Mouse (Mus musculus): ENCODE measurements around the gene Pnpla8. TPM values are rescaled to one million over a fixed set of nuclear protein-coding genes. Genes with fewer than 3 reads are reported as not detected.
A peak's percentile ranks its signal among the peaks of the same experiment; 100 is the strongest.
"Not testable (repeated sequence)": the region's sequence is repeated elsewhere in the genome, so short reads cannot be mapped to it uniquely, and the experiment has no call there.

Gene Pnpla8
- total RNA-seq (2022): 100 to 1,000 TPM; 145 to 156 (median 152) TPM

DNA sequence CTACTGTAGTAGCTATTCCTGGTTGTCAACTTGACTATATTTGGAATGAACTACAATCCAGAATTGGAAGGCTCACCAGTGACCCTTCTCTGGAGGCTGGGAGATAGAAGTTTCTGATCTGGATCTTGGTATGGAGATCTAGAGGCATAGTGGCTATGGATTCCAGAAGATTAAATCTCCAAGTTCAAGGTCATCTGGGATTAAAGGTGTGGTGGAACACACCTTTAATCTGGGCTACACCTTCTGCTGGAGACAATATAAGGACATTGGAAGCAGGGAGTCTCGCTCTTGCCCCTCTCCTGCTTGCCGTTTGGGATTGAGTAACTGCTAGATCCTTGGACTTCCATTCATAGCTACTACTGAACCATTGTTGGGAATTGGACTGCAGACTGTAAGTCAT lies at the start of gene Pnpla8:
Gene Pnpla8, plus strand, starts transcription at position 301 of the 400 bp plus-strand sequence.
- DNase-seq (ENCODE audit: low spot score): not testable (repeated sequence)

DNA sequence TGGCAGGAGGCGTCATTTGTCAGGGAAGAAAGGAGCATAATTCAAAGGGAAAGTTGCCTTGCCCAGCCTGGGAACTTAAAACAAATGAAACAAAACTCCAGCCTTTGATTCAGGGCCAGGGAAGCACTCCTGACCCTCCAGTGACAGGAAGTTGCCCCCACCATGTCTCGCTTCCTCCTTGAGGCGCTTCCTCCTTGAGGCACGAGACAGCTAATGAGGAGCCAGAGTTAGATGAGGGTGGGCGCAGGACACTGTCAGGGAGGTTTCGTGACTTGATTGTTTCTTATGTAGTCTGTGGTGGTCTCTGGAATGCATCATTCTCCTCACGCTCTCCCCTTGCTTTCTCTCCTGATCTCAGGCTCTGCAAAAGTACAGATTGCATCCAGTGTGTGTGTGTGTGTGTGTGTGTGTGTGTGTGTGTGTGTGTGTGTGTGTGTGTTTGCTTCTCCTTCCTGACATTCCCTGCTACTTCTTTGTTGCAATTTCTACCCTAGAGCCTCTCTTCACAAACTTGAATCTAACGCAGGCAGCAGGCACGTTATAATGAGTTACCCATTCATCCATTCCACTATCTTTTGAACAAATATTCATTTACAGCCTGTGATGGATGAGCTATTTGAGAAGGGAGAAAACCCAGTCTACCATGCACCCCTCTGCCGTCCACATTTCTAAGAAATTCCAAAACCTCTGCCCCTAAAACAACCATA lies 44.7 kb upstream of the Pnpla8 start:
- DNase-seq (ENCODE audit: low spot score): peak; percentile 5

DNA sequence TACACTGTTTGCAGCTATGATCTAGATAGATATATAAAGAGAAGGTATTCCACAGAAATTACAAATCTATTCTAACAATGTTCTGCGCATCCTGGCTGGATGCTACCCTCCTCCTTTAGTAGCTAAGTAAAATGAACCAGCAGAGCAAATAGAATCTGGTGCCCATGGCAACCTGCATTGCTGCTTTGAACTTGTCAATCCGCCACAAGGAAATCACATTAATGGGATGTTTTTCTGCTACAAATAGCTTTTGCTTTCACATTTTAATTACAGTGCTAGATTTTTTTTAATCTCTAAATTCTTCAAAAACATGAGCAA lies 44.2 kb upstream of the Pnpla8 start:
- DNase-seq (ENCODE audit: low spot score): no peak

DNA sequence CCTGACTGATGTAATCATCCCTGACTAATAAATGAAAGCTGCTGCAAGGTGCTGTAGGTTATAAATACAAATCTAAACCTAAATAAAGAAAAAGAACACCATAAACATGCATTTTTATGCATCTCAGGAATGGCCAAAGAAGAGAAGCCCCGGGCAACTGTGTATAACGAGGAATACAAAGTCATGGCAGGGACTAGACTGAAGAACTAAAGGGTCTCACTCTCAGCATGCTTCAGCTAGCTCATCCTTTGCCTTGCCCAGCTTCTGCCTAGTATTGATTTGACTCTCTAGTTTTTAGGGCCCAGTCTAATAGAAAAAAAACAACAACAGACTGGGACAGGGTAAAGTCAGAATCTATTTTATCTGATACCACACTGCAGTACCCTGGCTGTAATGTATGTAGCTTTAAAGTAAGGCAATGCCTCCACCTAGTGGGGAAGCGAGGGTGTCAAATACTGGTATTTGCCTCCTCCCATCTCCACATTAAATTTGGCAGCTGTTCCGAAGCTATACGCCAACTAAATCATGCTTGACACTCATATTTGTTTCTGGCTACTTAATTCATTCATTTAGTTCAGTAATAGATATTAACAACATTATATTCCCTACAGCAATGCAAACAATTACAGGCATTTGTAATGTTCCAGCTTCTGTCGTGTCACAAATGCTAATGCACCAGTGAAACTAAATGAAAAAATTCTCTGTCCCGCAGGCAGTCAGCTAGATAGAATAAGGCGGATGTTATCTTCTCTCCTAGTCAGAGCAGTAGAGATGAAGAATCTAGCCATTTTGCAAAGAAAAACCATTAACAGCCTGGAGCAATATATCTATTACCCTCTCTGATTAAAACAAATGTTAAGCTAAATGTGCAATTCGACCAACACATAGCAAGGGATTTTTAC lies 39.8 kb upstream of the Pnpla8 start:
- no peak for DNase-seq (ENCODE audit: low spot score)

DNA sequence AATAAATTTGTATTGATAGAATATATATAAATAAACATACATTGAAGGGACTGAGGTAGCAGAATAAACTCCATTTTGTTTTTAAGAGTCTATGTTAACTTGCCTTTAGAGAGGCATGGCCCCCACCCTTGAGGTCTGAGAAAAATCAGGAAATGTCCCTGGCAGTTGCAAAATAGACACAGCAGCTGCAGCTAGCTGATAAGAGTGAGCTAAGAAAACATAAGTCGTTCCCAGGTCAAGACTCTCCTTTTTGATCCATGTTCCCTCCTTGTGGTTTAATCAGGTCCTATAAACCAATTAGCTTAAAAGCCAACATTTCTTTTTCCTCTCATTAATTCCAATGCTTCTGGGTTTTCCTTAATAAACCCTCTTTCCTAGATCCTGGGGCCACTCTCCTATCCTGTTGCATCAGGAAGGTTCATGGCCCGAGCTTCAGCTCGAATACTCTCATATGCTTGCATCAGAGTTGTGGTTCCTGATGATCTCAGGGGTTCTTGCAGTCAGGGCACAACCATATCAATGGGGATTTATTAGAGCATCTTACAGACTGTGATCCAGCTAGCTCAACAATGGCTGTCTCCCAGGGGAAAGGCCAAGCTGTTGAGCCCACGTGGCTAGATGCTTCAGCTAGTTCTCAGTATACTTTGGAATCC lies 23.2 kb upstream of the Pnpla8 start:
- no peak for DNase-seq (ENCODE audit: low spot score)

DNA sequence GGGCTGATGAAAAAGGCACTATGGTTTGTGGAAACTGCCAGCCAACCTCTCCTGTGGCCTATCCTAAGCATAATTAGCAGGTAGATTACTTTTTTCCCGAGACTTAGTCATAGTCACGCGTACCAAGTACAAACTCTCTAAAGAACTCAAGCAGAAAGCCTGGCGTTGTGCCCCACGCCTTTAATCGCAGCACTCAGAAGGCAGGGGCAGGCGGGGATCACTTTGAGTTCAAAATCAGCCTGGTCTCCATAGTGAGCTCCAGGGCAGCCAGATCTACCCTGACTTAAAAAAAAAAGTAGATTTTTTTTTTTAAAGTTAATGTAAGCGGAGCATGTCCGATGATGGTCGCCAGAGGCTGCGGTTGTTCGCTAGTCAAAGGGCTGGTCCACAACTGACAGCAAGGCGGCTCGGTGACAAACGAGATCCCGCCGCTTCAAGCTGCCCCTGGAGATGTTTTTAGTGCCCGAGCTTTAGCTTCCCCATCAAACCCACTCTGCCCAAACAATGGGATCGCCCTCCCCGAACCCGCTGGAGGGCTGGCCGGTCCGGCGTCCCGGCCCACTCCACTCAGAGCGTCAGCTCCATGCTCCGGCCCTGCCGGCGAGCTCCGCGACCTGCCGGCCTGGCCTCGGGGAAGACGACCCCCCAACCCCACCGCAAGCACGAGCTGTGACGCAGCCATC lies 11.9 kb upstream of the Pnpla8 start:
- peak; percentile 18 for DNase-seq (ENCODE audit: low spot score)

DNA sequence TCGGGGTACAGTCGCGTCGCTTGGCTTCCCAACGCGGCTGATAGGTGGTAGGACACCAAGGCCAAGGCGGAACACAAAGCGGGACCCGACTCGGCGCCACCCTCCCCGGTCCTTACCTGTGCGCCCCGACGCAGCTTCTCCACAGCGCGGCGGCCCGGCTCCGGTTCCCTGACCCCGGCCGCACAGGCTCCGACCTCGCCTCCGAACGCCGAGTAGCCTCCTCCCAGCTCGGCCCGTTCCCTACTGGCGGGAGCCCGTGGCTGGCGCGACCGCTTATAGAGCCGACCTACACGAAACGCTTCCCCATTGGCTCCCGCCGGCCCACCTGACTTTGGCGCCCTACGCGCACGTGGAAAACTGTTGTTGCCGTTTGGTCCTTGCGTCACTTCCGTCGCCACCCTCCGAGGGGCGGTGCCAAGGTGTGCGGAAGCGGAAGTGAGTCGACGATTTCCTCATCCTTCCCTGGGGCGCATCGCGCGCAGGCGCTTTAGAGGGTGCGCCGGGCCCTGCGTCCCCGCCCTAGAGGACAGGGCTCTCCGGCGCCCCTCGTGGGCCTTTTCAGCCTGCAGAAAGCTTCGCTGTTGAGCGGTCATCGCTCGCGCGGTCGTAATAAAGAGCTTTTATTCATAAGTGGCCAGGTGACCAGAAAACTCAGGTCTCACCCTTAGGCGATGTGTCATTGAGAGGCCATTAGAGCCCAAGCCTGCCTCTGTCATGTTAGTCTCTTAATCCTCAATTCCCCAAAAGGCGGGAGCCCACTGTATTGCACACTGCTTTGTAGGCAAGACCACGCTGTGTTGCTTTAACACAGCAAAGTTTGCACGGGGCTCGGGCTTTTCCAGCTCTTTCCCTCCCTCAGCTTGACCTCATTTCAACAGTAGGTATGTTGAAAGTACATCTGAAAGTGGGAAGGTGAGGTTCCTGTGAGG lies 11.1 kb upstream of the Pnpla8 start, which contains the start of gene Dnajb9:
Gene Dnajb9, minus strand, starts transcription at position 503 of the 929 bp plus-strand sequence.
- DNase-seq (ENCODE audit: low spot score): peak; percentile 100

DNA sequence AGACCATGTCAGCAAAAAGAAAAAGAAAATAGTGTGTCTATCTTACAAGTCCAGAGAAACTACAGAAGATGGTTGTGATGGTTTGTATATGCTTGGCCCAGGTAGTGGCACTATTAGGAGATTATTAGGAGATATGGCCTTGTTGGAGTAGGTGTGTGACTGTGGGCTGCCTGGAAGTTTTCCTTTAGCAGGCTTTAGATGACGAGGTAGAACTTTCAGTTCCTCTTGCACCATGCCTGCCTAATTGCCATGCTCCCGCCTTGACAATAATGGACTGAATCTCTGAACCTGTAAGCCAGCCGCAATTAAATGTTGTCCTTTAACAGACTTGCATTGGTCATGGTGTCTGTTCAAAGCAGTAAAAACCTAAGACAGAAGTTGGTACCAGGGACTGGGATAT lies 9.6 kb upstream of the Pnpla8 start:
- DNase-seq (ENCODE audit: low spot score): no peak

DNA sequence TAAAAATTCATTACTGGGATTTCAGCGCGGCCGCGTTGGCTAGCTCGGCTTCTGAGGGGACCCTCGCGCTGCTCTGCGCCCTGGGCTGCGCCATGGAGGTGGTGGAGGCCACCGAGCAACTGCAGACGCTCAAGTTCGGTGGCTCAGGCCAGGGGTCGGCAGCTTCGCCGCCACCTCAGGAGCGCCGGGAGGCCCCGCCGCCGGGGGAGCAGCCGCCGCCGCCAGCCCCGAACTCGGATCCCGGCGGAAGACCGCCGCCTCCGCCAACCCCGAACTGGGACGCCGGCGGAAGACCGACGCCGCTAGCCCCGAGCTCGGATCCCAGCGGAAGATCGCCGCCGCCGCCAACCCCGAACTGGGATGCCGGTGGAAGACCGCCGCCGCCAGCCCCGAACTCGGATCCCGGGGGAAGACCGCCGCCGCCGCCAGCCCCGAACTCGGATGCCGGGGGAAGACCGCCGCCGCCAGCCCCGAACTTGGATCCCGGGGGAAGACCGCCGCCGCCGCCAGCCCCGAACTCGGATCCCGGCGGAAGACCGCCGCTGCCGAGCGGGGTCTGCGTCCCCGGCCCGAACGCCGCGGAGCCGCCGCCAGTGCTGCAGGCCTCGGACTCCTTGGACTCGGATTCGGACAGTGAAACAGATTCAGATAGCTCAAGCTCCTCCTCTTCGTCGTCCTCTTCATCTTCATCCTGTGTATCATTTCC lies 634 bp downstream of the Pnpla8 start:
- DNase-seq (ENCODE audit: low spot score): peak; percentile 12

DNA sequence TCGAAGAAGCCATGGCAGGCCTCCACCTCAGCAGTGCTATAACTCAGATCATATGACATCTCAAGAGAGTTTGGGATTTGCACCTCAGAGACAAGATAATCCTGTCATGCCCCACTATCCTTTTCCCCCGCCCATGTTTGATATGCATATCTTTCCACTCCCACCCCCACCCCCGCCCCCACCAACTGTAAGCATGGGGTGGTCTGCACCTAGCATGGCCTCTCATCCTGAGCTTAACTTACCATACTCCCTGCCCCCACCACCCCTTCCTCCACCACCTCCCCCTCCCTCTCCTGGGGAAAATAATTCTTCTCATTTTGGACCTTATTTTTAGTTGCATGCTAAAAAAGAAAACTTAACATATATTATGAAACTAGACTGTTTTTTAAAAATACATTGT lies 1.9 kb downstream of the Pnpla8 start:
- no peak for DNase-seq (ENCODE audit: low spot score)

DNA sequence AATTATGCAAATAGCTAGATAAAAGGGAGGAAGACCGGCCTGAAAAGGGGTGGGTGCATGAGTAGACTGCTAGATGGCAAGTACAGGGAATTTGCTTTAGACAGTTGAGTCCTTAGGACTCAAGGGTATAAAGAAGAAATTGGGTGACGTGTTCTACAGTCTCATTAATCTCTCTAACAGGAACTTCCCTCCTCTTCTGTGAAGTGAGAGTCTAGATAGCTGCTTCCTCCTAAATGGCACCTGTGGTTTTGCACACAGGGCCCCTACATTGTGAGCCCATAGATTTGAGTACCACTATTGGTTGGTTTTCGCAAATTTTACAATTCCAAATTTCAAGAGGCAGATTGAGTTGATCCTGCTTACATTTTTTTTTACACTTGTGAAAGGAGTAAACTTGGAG lies 3.5 kb downstream of the Pnpla8 start:
- no peak for DNase-seq (ENCODE audit: low spot score)

DNA sequence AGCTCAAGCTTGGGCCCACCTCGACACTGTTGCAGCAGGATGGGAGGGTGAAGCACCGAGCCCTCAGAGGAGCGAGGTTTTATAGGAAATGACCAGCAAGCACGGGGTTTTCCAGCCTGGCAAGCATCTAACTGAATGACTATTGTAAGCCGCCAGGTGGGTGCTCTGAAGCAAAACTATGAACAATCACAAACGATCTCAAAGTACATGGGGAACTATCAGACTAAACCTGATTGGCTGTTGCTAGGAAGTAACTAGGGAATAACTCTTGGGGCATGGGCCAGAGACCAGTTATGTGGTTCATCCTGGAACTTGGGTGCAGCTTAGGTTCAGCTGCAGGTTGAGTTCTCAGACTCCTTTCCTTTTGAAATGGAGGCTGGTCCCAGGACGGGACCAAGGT lies 19.9 kb downstream of the Pnpla8 start:
- no peak for DNase-seq (ENCODE audit: low spot score)

DNA sequence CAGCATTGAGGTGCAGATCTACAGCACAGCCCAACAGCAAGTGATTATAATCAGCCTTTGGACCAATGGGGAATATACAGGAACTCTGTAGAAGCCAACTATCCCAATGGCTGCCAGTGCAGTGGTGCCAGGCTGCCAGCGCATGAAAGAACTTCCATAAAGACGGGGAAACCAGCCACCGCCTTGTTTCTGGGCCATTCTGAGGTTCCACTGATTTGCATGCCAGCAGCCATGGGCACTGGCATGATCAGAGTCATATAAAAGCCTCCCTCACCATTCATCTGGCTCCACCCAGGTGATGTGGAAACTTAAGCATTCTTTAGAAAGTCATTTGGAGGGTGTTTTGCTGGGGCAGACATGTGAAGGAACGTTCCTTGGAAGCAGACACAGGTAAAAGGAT lies 21.2 kb downstream of the Pnpla8 start:
- DNase-seq (ENCODE audit: low spot score): no peak

DNA sequence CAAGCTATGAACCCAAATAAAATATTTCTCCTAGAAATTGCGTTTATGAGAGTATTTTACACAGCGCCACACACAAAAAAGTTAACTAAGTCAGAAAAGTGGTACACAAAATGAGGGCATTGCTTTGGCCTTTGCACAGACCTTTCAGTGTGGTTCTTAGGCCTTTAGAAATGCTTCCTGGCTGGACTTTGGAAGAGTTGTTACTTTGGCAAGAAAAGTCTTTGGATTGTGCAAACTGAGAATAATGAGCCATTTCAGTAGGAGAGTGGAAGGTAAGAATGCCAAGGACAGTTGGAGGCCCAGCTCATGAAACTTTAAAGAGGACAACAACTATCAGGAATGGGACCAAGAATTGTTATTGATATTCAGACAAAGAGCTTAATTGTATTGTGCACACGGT lies 24.6 kb downstream of the Pnpla8 start:
- no peak for DNase-seq (ENCODE audit: low spot score)

DNA sequence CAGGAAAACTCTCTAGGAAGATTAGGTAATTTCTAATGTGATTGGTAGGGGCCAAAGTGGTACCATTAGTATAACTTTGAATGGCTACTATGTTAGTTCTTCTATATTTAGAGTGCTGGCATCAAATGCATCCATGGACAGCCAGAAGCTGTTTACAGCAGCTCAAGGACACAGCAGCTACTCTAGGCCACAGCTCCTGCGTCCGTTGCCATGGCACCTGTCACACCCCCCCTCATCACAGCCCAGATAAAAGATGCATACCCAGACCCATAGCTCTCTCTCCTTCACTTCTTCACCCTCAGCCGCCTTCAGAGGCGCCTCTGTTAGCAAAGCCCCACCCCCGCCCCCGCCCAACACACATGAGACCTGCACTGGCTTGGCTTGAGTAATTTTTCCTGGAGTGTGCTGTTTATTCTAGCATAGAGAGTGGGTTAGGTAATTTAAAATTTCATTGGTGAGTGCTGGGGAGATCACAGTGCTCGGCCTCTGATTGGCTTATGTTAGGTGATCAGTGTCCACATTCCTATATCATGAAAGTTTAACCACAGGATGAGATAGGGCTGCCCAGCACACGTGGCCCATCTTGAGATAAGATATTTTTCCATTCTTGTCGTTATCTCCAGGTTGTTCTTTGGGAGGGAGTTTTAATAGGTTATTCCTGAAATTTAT lies 27.3 kb downstream of the Pnpla8 start:
- DNase-seq (ENCODE audit: low spot score): no peak

DNA sequence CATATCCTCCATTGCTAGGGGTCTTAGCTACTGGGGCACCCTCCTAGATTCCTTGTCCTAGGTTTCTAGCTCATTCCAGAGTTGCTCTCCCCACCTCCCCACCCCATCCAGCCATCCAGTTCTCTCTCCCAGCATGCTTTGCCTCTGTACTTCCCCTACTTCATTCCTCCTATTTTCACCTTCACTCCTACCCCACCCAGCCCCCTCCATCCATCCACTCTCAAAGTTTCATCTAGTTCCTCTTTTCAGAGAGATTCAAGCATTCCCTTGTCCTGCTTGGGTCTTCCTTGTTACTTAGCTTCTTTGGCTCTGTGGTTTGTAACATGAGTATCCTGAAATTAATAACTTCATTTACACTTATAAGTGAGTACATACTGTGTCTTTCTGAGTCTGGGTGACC lies 41.4 kb downstream of the Pnpla8 start:
- DNase-seq (ENCODE audit: low spot score): no peak

DNA sequence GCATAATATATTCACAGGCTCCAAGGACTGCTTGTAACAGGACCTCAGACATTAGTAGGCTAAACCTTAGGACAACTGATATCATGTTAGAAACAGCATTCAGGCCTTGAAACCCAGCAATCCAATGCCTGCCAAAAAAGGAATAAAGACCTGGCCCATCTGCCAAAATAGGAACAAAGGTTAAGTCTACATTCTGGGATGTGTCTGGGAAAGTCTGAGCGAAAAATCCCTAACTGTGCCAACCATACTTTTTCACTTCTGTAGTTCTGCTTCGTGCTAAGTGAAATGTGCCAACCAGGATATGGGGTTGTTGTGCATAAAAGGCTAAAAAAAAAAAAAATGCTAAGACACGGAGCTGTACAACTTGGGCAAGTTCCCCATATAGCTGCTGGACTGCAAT lies 44.5 kb downstream of the Pnpla8 start:
- no peak for DNase-seq (ENCODE audit: low spot score)

DNA sequence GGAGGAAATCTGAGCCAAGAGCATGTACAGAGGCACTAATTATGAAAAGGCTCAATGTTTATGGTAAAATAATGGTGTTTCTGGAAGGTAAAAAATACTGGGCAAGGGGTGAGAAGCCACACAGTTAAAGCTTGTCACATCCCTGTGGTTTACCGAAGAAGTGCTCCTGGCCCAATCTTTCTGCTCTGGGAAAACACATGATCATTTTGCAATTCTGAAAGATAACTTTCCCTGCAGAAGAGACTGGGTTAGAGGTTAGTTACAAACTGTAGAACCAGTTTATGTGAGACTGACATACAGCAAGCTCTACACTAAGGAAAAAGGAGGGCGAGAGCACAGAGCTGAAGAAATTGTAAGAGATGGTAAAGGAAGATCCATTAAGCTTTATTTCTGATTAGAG lies 46.0 kb downstream of the Pnpla8 start:
- DNase-seq (ENCODE audit: low spot score): no peak

DNA sequence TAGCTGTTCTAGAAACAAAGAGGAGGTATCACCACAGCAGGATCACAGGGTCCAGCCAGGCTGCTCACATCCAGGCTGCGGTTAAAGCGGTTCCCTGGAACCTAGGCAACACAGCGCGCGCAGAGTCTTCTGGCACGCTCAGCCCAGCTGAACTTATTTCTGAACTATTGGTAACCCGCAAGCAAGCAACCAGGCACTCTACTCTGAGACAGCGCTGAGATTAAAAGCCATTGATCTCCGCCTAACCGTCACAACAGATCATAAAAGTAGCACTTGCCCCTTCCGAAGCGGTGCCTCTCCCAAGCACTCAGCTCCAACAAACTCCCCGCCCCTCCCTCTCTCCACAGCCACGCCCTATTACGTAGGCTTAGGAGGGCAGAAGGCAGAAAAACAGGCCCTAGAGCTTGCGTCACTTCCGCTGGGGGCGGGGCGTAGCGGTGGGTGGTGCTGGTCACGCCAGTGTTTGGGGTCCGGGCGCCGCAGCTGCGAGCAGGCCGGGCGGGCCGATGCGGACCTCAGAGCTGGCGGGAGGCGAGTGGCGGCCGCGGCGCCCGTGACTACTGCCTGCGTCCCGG lies 47.6 kb downstream of the Pnpla8 start:
- DNase-seq (ENCODE audit: low spot score): peak; percentile 100
